Mouse (Mus musculus): Measurements from ENCODE around the gene Helz.
"Not testable (repeated sequence)": the region's sequence is repeated elsewhere in the genome, so short reads cannot be mapped to it uniquely, and the experiment has no call there.

Gene Helz

GRCm38 (mm10) chr11:107547351-107548203, at the start of gene Helz:
Helz (plus strand) TSS chr11:107547930.
- DNase-seq, result peak; percentile 63 to 68

- no peak for DNase-seq
Observed at GRCm38 (mm10) chr11:107502801-107503200, 44.9 kb upstream of the Helz start.

- not testable (repeated sequence) for DNase-seq
Observed at GRCm38 (mm10) chr11:107504364-107504763, 43.4 kb upstream of the Helz start.

GRCm38 (mm10) chr11:107506260-107506659, 41.5 kb upstream of the Helz start:
- DNase-seq, result peak; percentile 20 to 40

GRCm38 (mm10) chr11:107509631-107510338, 37.9 kb upstream of the Helz start:
- DNase-seq, result peak; percentile 19 to 29

- no peak for DNase-seq
Observed at GRCm38 (mm10) chr11:107510362-107511269, 37.1 kb upstream of the Helz start.

- peak; percentile 79 to 85 for DNase-seq
Observed at GRCm38 (mm10) chr11:107511954-107512353, 35.8 kb upstream of the Helz start.

GRCm38 (mm10) chr11:107513047-107513446, 34.7 kb upstream of the Helz start:
- peak; percentile 52 to 71 for DNase-seq

- DNase-seq, result no peak
Observed at GRCm38 (mm10) chr11:107516387-107516786, 31.3 kb upstream of the Helz start.

GRCm38 (mm10) chr11:107518645-107519429, 28.9 kb upstream of the Helz start:
- DNase-seq, result no peak

GRCm38 (mm10) chr11:107521153-107521552, 26.6 kb upstream of the Helz start:
- no peak for DNase-seq

- no peak for DNase-seq
Observed at GRCm38 (mm10) chr11:107524966-107525365, 22.8 kb upstream of the Helz start.

- DNase-seq, result no peak
Observed at GRCm38 (mm10) chr11:107527632-107528031, 20.1 kb upstream of the Helz start.

GRCm38 (mm10) chr11:107529320-107529719, 18.4 kb upstream of the Helz start:
- no peak for DNase-seq

GRCm38 (mm10) chr11:107531445-107531844, 16.3 kb upstream of the Helz start:
- DNase-seq, result no peak

- no peak for DNase-seq
Observed at GRCm38 (mm10) chr11:107532271-107532670, 15.5 kb upstream of the Helz start.

GRCm38 (mm10) chr11:107538994-107539393, 8.7 kb upstream of the Helz start:
- DNase-seq, result no peak

GRCm38 (mm10) chr11:107540339-107540738, 7.4 kb upstream of the Helz start:
- DNase-seq, result no peak

GRCm38 (mm10) chr11:107545747-107546476, 1.8 kb upstream of the Helz start:
- DNase-seq, result no peak

GRCm38 (mm10) chr11:107546667-107547301, 946 bp upstream of the Helz start:
- peak; percentile 62 to 68 for DNase-seq

All from cerebellum, postnatal 14 days (tissue).